Mouse (Mus musculus): ENCODE data around the gene Meltf.
A peak's percentile ranks its signal among the peaks of the same experiment; 100 is the strongest.

Gene Meltf

DNA sequence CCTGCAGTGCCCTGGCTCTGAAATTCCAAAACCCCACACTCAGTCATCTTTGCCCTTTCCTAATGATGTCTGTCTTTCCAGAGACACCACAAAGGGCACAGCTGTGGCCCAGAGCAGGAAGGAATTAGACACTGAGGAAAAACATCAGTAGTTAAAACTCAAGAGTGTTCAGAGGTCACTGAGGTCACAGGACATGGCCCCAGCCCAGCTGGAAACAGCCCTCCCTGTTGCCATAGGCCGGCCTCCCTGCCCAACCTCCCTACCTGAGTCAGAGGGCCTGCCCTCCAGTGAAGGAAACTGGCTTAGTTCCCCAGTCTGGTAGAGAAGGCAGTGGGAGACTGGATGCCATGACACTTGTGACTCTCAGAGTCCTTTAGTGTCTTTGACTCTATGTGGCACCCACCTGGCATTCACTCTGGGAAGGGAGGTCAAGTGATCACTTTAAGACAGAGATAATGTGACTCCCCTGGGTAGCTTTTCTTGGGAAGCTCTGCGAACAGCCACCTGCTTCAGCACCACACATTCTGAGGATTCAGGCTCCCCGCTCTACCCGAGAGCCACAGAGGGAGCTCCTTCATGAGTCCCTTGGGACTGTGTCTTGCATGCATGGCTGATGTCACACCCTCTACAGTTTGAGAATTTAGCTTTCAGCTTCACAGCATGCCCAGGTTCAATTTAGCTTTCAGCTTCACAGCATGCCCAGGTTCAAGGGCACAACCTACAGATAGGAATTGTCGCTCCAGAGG lies 15.0 kb downstream of the Meltf start:
- DNase-seq (ENCODE audit: low spot score) = no peak

DNA sequence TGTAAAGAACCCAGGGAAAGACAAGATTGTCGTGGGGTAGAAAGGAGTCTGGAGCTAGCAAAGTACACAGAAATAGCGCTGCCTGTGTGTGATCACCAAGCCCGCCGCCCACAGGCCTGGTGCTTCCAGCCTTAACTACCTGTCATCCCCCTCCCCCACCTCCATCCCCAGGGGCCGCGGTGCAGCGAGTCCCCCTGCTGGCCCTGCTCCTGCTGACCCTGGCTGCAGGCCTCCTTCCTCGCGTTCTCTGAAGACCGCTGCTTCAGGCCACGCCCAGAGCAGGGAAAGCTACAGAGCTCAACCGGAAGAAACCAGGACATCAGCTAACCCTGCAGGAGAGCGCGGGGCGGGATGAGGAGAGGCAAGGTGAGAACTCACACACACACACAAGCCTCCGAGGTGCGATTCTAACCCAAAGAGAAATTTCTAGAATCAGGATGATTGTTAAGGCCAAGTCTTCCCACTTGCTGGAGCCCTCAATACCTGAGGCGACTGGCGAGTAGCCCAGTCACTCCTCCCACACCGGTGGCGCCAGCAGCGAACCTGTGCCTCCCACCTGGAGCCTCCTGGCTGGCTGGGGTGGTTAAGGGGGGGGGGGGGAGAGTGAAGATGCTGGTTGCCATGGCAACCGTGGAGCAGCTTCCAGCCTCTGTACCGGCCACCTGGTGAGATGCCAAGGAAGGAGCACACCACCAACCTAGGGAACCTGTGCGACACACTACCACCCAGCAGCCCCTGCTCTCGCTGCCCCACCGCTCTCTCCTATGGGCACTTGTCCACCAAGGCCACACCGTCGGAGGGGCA lies 18.6 kb downstream of the Meltf start:
- DNase-seq (ENCODE audit: low spot score) = peak; percentile 76

DNA sequence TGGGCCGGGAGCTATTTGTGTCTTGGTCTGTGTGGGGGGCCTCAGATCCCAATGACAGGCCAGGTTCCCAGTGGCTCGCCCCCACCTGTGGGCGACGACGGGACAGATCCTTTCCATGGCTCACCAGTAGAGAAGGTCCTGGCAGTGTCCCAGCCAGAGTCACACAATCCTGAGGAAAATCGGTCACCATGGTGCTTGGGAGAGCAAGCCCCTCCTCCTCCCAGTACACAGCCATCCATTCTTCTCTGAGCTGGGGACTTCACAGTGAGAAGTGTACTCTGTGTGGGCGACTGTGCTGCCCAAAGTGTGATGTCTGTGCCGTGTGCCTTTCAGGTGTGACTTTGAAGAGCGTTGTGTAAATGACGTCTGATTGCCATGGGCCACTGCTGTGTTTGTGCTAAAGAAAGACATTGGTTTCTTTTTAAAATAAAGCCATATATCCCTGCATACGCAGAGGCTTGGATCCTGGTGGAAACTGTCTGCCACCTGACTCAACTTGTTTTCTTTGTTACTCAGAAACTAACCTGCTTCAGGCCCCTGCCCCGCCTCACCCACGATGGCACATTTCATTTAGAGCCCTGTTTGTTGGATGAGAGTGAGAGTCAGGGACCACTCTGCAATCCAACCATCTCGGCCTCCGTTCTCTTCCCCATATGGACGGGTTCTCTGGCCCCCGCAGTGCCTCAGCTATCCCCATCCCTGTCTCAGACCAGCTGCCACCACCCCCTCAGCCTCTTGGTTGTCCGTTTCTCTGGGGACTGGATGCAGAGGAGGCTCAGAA lies 20.1 kb downstream of the Meltf start:
- DNase-seq (ENCODE audit: low spot score) = peak; percentile 86

DNA sequence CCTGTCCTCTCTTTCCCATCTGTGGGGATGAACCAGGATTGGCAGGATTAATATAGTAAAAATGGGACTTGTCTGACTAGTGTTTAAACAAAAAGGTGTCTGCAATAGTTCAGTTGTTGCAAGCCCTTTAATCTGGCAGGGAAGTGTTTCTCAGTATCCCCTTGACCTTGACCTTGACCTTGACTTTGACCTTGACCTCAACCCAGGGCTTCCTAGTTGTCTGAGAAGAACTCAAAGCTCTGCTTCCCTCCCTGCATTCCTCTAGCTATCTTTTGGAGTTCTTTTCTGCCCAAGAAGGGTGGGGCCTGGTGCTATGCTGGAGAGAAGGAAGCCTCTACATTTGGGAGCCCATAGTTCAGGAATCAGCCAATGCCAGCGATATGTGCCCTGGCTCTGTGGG lies 23.3 kb downstream of the Meltf start:
- no peak for DNase-seq (ENCODE audit: low spot score)

DNA sequence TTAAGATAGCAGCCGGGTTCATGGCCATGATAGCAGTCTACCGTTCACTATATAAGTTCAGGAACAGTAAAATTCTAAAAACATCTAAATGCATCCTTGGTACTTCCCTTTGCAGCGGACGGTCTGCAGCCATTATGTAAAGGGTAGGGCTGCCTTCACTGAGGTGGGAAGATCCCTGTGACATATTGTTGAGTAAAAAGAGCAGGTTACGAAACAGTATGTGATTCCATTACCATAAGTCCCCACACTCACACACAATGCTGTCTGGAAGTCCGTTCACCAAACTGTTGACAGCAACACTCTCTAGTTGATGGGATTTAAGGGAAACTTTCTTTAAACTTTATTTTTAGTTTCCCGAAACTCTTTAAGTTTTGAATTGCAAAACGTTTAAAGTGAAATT lies 24.6 kb downstream of the Meltf start:
- no peak for DNase-seq (ENCODE audit: low spot score)

DNA sequence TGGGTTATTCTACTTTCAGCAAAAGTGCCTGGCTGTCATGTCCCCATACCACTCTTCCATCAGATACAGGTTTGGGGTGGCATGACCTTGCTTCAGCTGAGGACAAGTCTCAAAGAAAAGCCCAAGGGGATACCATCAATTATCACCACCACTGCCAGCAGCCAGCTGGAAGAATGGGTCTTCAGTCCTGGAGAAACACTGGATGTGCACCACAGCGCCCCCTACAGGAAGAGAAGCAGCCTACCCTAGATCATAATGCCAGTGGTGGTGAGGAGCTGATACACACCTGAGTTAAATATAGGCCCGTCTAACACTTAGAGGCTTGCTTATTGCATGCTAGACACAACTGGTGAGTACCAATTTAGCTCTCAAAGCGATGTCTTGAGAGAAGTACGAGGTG lies 26.7 kb downstream of the Meltf start:
- no peak for DNase-seq (ENCODE audit: low spot score)

DNA sequence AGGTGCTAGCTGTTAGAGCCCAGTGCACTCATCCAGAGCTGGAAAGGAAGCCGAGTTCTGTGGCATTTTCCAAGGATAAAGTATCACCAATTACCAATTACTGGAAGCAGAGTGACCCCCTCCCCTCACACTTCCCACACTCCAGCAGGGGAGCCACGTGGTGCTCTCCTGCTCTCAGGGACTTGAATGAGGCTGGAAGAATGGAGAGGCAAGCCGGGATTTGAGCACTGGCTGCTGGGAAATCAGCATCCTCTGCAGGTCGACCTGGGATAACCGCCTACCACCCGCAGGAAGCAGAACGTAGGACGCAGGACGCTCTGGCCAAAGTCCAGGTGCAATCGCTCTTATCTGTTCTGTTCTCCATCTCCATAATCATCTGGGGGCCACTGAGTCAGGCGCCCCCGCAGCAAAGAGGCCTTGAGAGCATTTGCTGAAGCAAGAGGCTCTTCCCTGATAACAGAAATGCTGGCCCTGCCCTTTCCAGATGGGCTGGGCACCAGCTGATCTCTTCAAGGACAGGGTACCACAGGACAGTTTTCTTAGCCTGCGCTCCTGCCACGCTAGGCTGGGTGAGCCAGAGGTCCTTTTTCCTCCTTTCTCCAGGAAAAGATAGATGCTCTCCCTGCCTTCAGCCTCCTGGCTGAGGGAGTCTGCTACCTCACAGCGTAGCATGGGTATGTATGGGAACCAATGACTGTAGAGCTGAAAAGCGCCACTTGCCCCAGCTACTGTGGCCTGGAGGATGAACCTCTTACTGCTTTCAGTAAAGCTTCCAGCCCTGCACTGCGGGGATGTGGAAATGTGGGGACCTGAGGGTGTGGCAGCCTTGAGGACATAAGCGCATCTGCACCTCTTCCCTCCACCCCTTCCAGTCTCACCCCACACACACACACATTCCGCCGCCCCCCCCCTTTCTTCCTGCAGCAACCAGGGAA lies 27.5 kb downstream of the Meltf start:
- no peak for DNase-seq (ENCODE audit: low spot score)

DNA sequence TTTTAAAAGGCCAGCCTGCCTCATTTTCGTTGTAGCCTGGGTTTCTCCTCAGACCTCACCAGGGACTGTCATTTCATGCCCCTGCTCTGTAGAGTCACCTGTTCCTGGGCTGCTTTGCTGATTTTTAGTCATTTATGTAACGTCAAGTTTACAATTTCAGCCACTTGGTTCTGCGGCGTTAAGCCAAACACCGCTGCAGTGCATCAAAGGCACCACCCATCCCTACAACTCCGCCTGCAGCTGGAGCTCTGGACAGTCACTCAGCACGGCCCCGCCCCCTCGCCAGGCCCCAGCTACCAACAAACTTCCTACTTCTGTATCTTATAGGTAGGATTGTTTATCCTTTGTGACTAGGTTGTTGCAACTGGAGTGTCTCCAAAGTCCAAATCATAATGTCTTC lies 28.3 kb downstream of the Meltf start:
- DNase-seq (ENCODE audit: low spot score) = no peak

DNA sequence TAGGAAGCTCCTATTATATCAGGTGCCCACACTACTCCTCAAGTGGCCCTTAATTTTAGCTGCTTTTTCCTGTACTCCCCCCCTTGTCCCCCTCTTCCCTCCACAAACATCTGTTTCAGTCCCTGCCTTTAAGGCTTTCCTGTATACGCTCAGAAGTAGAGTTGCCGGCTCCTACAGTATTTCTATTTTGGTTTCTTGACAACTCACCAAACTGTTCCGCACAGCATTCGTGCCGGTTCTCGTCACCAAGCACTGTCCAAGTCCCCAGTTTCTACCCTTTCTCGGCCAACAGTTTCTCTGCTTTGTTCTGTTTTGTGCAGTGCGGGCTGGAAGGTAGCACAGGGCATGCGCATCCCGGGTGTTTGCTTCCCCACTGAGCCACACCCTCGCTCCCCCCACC lies 30.3 kb downstream of the Meltf start:
- no peak for DNase-seq (ENCODE audit: low spot score)

DNA sequence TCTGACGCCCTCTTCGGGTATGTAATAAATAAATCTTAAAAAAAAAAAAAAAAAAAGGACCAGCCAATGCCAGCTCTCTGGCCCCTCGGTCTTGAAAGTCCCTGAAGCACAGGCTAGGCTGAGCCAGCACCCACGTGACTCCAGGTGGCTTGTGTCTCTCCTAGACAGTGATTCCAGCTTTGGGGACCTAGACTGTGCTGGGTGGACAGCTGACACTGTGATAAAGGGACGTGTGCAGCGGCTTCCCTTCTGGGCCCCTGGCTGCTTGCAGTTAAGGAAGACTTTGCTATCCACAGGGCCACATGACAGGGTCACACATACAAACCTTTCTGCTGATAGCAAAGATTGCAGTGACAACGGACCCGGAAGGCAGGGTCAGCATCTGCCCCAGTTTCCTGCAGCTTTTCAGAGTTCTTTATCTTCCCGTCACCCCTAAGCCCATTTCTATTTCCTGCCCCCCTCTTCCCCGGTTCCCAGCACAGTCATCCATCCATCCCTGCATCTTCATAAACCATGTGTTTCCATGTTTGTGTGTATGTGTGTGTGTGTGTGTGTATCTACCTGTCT lies 31.8 kb downstream of the Meltf start:
- DNase-seq (ENCODE audit: low spot score) = no peak

DNA sequence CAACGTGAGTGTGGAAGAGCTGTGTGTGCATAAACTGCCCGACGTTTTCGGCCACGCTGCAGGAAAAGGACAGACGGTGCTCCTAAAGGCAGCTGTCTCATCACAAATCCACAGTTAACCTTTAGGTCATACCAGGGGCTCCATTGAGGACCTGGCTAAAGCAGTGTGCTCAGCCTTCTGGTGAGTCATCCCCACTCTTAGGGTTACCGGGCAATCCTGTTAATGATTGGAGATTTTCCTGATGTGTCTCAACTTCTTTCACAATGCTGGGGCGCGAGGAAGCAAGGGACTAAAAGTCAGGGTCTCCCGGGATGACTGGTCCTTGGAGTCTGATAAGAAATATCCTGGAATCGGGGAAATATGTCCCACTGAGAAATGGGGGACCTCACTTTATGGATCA lies 39.2 kb downstream of the Meltf start:
- DNase-seq (ENCODE audit: low spot score) = no peak

DNA sequence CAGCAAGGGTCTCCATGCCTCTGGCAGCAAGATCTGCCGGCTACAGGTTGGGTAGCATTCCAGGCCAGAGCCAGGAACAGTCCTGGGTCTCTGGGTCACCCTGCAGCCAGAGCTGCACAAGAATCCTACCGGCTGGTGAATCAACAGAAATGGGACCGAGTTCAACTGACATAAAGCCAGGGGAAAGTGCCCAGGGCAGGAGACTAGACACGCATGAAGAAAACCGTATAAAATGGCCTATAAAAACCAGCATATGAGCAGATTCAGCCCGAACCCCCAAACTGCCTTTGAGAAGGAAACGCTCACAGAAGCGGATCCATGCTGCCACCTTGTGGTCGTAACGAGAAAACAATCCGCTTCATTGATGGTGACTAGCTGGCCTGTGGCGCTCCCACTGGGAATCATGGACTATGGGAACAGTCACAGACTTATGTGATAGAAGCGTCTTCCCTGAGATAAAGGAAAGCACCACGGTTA lies 39.7 kb downstream of the Meltf start:
- DNase-seq (ENCODE audit: low spot score) = peak; percentile 78

DNA sequence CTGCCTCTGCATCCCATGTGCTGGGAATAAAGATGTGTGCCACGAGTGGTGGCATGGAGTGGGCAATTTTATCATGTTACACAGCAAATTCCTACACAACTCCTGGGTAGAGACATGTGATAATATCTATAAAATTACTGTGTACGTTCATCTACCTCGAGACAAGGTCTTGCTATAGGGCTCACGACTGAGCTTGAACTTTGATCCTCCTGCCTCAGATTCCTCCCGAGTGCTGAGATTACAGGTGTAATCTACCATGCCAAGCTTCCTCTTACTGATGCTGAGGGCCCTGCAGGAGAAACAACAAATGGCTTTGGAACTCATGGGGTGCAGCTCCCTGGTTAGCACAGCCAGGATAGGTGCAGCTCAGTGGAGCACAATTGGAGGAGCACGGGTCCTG lies 45.8 kb downstream of the Meltf start:
- no peak for DNase-seq (ENCODE audit: low spot score)

DNA sequence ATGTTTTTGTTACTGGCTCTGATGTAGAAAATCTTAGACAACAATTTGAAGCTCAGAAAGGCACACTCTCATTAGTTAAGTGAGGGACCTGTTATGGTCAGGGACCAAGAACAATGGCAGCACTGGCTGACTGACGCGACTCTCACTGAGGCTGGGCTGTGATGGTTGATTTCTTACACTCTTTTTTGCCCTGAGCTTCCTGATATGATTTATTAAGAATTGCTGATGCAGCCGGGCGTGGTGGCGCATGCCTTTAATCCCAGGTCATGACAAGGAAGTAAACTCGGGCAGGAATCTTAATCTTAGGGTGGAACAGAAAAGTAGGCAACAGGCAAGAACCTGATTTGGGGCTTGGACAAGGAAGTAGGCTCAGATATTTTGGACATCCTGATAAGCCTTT lies 47.5 kb downstream of the Meltf start:
- no peak for DNase-seq (ENCODE audit: low spot score)

DNA sequence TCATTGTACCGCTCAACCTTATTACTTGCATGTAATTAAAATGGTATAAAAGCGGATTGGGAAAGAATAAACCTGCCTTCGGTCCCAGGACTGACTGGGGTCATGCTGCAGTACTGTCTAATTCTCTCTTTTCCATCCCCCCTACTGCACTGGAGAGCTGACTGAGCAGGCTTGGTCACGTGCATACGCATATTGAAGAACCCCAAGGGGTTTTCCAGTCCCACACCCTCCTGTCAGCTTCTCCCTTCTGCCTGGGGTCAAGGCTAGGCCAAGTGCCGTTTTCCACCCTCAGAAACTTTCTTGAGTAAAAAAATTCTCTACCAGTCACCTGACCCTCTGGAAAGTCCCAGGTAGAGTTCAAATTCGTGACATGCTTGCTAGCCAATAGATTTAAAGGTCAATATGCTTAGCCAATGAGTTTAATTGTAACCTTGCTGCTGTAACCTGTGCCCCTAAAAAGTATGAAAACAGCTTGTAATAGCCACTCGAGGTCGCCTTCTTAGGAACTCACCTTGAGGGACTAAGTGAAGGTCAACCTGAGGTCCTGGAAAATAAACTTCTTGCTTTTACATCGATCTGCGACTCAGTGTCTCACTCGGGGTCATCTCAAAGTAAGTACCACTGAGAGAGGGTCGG lies 48.1 kb downstream of the Meltf start:
- no peak for DNase-seq (ENCODE audit: low spot score)

DNA sequence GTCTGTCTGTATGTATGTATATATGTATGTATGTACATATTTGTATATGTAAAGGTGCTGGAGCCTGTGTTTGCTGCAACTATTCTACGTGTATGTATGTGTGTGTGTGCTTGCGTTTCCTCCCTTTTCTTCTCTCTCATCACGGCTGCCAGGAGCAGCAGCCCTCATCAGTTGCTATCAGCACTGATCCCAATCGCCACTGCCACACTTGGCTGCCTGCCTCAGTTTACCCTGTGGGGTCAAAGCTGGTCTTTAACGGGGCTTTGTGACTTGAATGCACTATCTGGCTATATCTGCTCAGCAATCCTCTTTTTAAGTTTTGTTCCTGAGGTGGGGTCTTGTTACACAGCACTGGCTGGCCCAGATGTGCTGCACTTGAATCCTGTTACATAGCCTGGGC lies 48.8 kb downstream of the Meltf start:
- DNase-seq (ENCODE audit: low spot score) = no peak

DNA sequence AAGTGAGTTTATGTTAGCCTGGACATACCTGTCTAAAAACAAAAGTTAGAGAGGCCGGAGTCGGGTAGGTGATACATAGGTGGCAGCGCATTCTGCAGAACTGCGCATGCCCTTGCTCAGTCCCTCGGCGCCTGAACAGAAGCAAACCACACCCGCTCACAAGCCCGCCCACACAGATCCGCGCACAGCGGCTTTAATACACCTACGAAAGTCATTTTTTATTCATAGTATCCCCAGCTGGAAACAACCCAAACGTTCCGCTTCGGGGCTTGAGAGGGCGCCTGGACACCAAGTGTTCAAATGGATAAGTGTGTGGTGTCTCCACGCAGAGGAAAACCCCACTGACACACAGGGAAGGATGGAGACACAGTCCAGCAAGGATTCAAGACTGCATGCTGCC lies 52.7 kb downstream of the Meltf start:
- DNase-seq (ENCODE audit: low spot score) = no peak

DNA sequence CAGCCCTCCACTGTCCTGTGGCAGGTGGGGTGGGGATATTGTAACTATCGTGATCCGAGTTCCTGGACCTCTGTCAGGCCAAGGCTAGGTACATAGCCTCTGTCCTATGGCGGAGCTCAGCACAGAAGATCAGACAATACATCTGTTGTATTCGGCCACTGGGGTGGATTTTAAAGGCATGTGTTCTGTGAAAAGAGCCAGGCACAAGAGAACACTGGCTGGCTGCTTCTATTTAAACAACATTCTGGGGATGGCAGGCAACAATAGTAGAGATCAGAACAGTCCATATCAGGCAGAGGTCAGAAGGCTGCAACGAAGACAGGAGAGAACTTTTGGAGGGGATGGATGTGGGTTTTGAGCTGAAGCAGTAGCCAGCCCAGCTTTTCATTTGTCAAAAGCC lies 53.6 kb downstream of the Meltf start:
- no peak for DNase-seq (ENCODE audit: low spot score)

DNA sequence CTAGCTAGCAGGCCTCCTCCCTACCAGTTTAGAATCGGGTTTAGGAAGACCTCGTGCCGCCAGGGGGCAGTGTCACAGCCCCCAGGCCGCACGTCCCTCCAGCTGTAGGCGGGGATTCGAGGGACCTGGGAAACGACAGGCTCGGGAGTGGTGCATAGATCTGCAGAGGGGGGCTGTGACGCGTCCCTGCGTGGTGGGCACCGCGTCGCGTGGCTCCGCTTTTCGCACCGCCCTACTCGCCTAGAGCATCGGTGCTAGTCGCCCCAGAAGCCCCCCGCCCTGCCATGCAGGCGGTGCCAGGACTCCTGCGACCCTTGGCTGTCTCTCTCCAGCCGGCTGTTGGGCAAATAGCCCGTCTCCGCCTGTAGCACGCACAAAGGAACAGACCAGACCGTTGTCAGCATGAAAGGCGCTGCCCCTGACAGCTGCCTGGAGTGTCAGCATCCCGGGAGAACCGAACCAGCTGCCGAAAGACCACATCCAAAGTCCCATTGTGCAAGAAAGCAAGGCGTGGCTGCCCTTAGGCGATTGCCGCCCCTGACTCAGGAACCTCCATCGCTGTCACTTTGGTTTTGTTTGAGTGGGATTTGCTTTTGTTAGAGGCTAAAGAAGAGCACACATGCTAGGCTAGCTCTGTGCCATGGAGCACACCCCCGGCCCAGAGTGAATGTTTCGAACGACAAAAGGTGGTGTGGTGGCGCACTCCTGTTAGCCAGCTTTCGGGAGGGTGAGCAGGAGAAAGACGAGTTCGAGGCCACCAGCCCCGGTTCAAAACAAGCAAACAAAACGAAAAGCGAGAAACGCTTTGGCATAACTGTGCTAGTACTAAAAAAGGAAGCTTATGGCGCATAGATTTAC lies 54.5 kb downstream of the Meltf start:
- DNase-seq (ENCODE audit: low spot score) = peak; percentile 89

All from left cerebral cortex, adult 11 months (tissue).